22 mouse cellular contexts compared by ENCODE assay signal in genomic region chr4:26353643-26354231, GRCm38 (mm10). TPM values are rescaled to one million over a fixed set of nuclear protein-coding genes. Genes with fewer than 3 reads are reported as not detected.
A peak's percentile ranks its signal among the peaks of the same experiment; 100 is the strongest.
DNase-seq lines count a peak whose midpoint lies in the region; ATAC-seq and TF ChIP-seq lines count a peak whose summit lies in the region.
"Had no signal": no experiment of that assay in that cellular context is flagged by ENCODE, and none has a peak within 500 bp of the region (broad histone marks: within the 10 kb centered on the region; RNA-seq: fewer than 3 reads in every experiment).

No protein-coding gene starts in this region.

- H3K27ac ChIP-seq in MEL (ENCODE audit: control insufficient read depth, low read depth, low read length) = no peak overlapping the region
- H3K27ac ChIP-seq in intestine, embryonic 15.5 days = no peak overlapping the region
- no peak overlapping the region for H3K27ac ChIP-seq in intestine, postnatal 0 days (ENCODE audit: low read depth, low read length)
- H3K27ac ChIP-seq: embryonic facial prominence, embryonic 12.5 days; forebrain, embryonic 15.5 days; heart, embryonic 10.5 days; hindbrain, embryonic 12.5 days had no signal

- no peak for TF ChIP-seq POLR2A in MEL (IDR thresholded peaks at IDR 0.05; ENCODE audit: control insufficient read depth in 1 of 2, insufficient read depth in 1 of 2, low read depth in 1 of 2, low read length in 2 of 2, poor library complexity in 1 of 2)

- DNase-seq in cerebellum, adult 9-11 months = peak; percentile 18
- DNase-seq in cerebellum, adult 8-10 months = no peak
- DNase-seq in MEL (ENCODE audit: low read depth, low spot score) (peak; percentile 42), ZHBTc4 (ENCODE audit: low read depth, low spot score) (peak; percentile 83), MN1 (ENCODE audit: low spot score) (no peak)
- DNase-seq: adrenal gland, adult 2 months; adrenal gland, postnatal 25 days; gastrocnemius, postnatal 36 days; heart, adult 18-20 months; heart, postnatal 10 days; heart, postnatal 4 days had no signal

- no peak overlapping the region for H3K4me2 ChIP-seq in intestine, embryonic 15.5 days (replicated peaks)
- H3K4me2 ChIP-seq in intestine, postnatal 0 days (replicated peaks; ENCODE audit: low read depth) = no peak overlapping the region
- H3K4me2 ChIP-seq: embryonic facial prominence, embryonic 12.5 days; forebrain, embryonic 15.5 days; hindbrain, embryonic 12.5 days had no signal

- TF ChIP-seq CTCF in MEL (IDR thresholded peaks at IDR 0.05 in 2 of 3, conservative IDR thresholded peaks at IDR 0.05 in 1 of 3; ENCODE audit: control insufficient read depth in 1 of 3, insufficient read depth in 1 of 3, low read depth in 2 of 3, low read length in 3 of 3, poor library complexity in 1 of 3, severe bottlenecking in 1 of 3) = no peak
- no peak for TF ChIP-seq CTCF in intestine, postnatal 0 days (IDR thresholded peaks at IDR 0.05; ENCODE audit: low read depth)

- H3K4me1 ChIP-seq in MEL (ENCODE audit: control insufficient read depth in 1 of 2, insufficient read depth in 2 of 2, low read length in 2 of 2) = no peaks in the 10 kb centered on the region
- H3K4me1 ChIP-seq in intestine, embryonic 15.5 days (replicated peaks) = no peaks in the 10 kb centered on the region
- no peaks in the 10 kb centered on the region for H3K4me1 ChIP-seq in intestine, postnatal 0 days (replicated peaks; ENCODE audit: control insufficient read depth, insufficient read depth, low read length)
- H3K4me1 ChIP-seq: embryonic facial prominence, embryonic 12.5 days; heart, embryonic 10.5 days; hindbrain, embryonic 12.5 days had no signal

- H3K9me3 ChIP-seq in MEL (replicated peaks; ENCODE audit: insufficient read depth, low read length) = no peaks in the 10 kb centered on the region
- no peaks in the 10 kb centered on the region for H3K9me3 ChIP-seq in intestine, embryonic 15.5 days
- H3K9me3 ChIP-seq in intestine, postnatal 0 days (ENCODE audit: control insufficient read depth) = no peaks in the 10 kb centered on the region
- H3K9me3 ChIP-seq: embryonic facial prominence, embryonic 12.5 days; forebrain, embryonic 15.5 days; G1E; heart, embryonic 10.5 days; hindbrain, embryonic 12.5 days had no signal

- TF ChIP-seq RAD21 in MEL (IDR thresholded peaks at IDR 0.05; ENCODE audit: low read depth, low read length) = no peak

- WGBS in intestine, embryonic 15.5 days = 21% methylated on average over 2 of the region's 2 CpGs
- 30% methylated on average over 2 of the region's 2 CpGs for WGBS in intestine, postnatal 0 days

- no peaks in the 10 kb centered on the region for H3K27me3 ChIP-seq in MEL (ENCODE audit: control insufficient read depth in 1 of 2, insufficient read depth in 2 of 2, low read length in 2 of 2)
- H3K27me3 ChIP-seq in intestine, embryonic 15.5 days (replicated peaks) = no peaks in the 10 kb centered on the region
- H3K27me3 ChIP-seq in intestine, postnatal 0 days (replicated peaks; ENCODE audit: control insufficient read depth, insufficient read depth, low read length) = no peaks in the 10 kb centered on the region
- H3K27me3 ChIP-seq: CH12.LX; embryonic facial prominence, embryonic 12.5 days; forebrain, embryonic 15.5 days; hindbrain, embryonic 12.5 days had no signal

- no peaks in the 10 kb centered on the region for H3K79me2 ChIP-seq in MEL (ENCODE audit: control insufficient read depth, insufficient read depth, low read length, poor library complexity)

- H3K36me3 ChIP-seq in MEL (ENCODE audit: control insufficient read depth in 1 of 2, insufficient read depth in 2 of 2, low read length in 2 of 2) = no peaks in the 10 kb centered on the region; a peak in 1 of 4 replicates
- H3K36me3 ChIP-seq in intestine, embryonic 15.5 days = no peaks in the 10 kb centered on the region
- H3K36me3 ChIP-seq in intestine, postnatal 0 days (ENCODE audit: control insufficient read depth, insufficient read depth) = no peaks in the 10 kb centered on the region
- H3K36me3 ChIP-seq: embryonic facial prominence, embryonic 12.5 days; forebrain, embryonic 15.5 days; G1E; heart, embryonic 10.5 days; hindbrain, embryonic 12.5 days had no signal

- H3K9ac ChIP-seq in MEL (ENCODE audit: control insufficient read depth, low read depth, low read length, poor library complexity, severe bottlenecking) = no peak overlapping the region
- H3K9ac ChIP-seq in intestine, embryonic 15.5 days = no peak overlapping the region
- H3K9ac ChIP-seq in intestine, postnatal 0 days (ENCODE audit: low read depth, low read length) = no peak overlapping the region
- H3K9ac ChIP-seq: embryonic facial prominence, embryonic 12.5 days; forebrain, embryonic 15.5 days; hindbrain, embryonic 12.5 days had no signal

- peak; percentile 83 for ATAC-seq in megakaryocyte progenitor cell, adult 5-6 weeks (replicated peaks; ENCODE audit: poor library complexity)
- ATAC-seq in intestine, embryonic 15.5 days = no peak
- ATAC-seq in intestine, postnatal 0 days = no peak
- ATAC-seq: hindbrain, embryonic 16.5 days; inflammation-experienced regulatory T-cells, adult 6 months had no signal

- no peak overlapping the region for H3K4me3 ChIP-seq in MEL (ENCODE audit: control insufficient read depth in 1 of 2, insufficient read depth in 1 of 2, low read depth in 2 of 2, low read length in 2 of 2)
- no peak overlapping the region for H3K4me3 ChIP-seq in intestine, embryonic 15.5 days (replicated peaks)
- H3K4me3 ChIP-seq in intestine, postnatal 0 days (ENCODE audit: low read depth, low read length) = no peak overlapping the region
- H3K4me3 ChIP-seq: embryonic facial prominence, embryonic 12.5 days; forebrain, embryonic 15.5 days; heart, embryonic 10.5 days; hindbrain, embryonic 12.5 days had no signal

- no peak for TF ChIP-seq EP300 in MEL (IDR thresholded peaks at IDR 0.05; ENCODE audit: low read depth in 1 of 2, low read length in 2 of 2)

TF ChIP-seq in MEL, 35 proteins besides CTCF, POLR2A, EP300 and RAD21:
- TF ChIP-seq UBTF (IDR thresholded peaks at IDR 0.05; ENCODE audit: borderline replicate concordance, insufficient read depth, low read depth, low read length) (no peak), SIN3A (IDR thresholded peaks at IDR 0.05; ENCODE audit: low read length) (no peak), POLR2AphosphoS2 (IDR thresholded peaks at IDR 0.05; ENCODE audit: low read length) (no peak), GABPA (IDR thresholded peaks at IDR 0.05; ENCODE audit: low read depth, low read length) (no peak), ELF1 (IDR thresholded peaks at IDR 0.05; ENCODE audit: low read depth, low read length) (no peak), USF1 (IDR thresholded peaks at IDR 0.05; ENCODE audit: low read depth, low read length) (no peak), TAL1 (IDR thresholded peaks at IDR 0.05; ENCODE audit: low read length) (no peak), MXI1 (IDR thresholded peaks at IDR 0.05; ENCODE audit: low read depth, low read length) (no peak), MAZ (IDR thresholded peaks at IDR 0.05; ENCODE audit: low read depth, low read length) (no peak), CHD2 (IDR thresholded peaks at IDR 0.05; ENCODE audit: low read length) (no peak)

RNA-seq across cellular contexts. Expression of gene Manea, which starts 7.0 kb away (rescaled TPM):
- total RNA-seq in MEL (2012; rRNA removed) = 7.3 and 7.8 TPM in 2 replicates
- polyA plus RNA-seq in MEL (2012; ENCODE audit: insufficient read depth in 1 of 2, insufficient read length in 2 of 2, low read depth in 1 of 2, low replicate concordance in 2 of 2, missing spikeins in 1 of 2) = 10 to 100 TPM in 1 of 2 experiments, 1 to 10 TPM in 1; 7.1 to 69.4 TPM
- 20.6 and 21.3 TPM in 2 replicates for total RNA-seq in megakaryocyte progenitor cell, adult 5-6 weeks (2015)
- 12.1 and 12.4 TPM in 2 replicates for total RNA-seq in megakaryocyte progenitor cell, adult 5-6 weeks (2017)
- polyA plus RNA-seq in intestine, embryonic 15.5 days (2015; fragmentation: Nextera tagmentation; extraction: Ambion mirVana) = 9.9 and 10.6 TPM in 2 replicates
- polyA plus RNA-seq in intestine, postnatal 0 days (2015; fragmentation: Nextera tagmentation; extraction: Ambion mirVana) = 5.0 and 5.8 TPM in 2 replicates

Comparison
In these comparisons a context has a peak if more than half of its experiments do, and no peak if none do; other contexts are left out.
1. DNase-seq: peak in cerebellum, adult 9-11 months (single experiment), MEL (single experiment) and ZHBTc4 (single experiment); none in cerebellum, adult 8-10 months (single experiment) and MN1 (single experiment).